Mouse (Mus musculus): ENCODE measurements around the gene Prrx2. TPM values are rescaled to one million over a fixed set of nuclear protein-coding genes. Genes with fewer than 3 reads are reported as not detected.
"Not testable (repeated sequence)": the region's sequence is repeated elsewhere in the genome, so short reads cannot be mapped to it uniquely, and the experiment has no call there.

Gene Prrx2
- total RNA-seq, 1 experiment from 2014 or later: not detected

GRCm38 (mm10) chr2:30893399-30893798 is 58.6 kb downstream of the Prrx2 start:
- no peak for ATAC-seq (replicated peaks in 1 of 2; ENCODE audit: insufficient read depth in 1 of 2, low FRiP score in 2 of 2, low TSS enrichment in 1 of 2, low read depth in 1 of 2, poor library complexity in 2 of 2, severe bottlenecking in 2 of 2)

- ATAC-seq (replicated peaks in 1 of 2; ENCODE audit: insufficient read depth in 1 of 2, low FRiP score in 2 of 2, low TSS enrichment in 1 of 2, low read depth in 1 of 2, poor library complexity in 2 of 2, severe bottlenecking in 2 of 2): no peak
Measured at GRCm38 (mm10) chr2:30893946-30894345, 59.2 kb downstream of the Prrx2 start.

- ATAC-seq (replicated peaks in 1 of 2; ENCODE audit: insufficient read depth in 1 of 2, low FRiP score in 2 of 2, low TSS enrichment in 1 of 2, low read depth in 1 of 2, poor library complexity in 2 of 2, severe bottlenecking in 2 of 2): peak; percentile 77 to 78
Measured at GRCm38 (mm10) chr2:30897291-30897690, 62.5 kb downstream of the Prrx2 start.

- ATAC-seq (replicated peaks in 1 of 2; ENCODE audit: insufficient read depth in 1 of 2, low FRiP score in 2 of 2, low TSS enrichment in 1 of 2, low read depth in 1 of 2, poor library complexity in 2 of 2, severe bottlenecking in 2 of 2): no peak
Measured at GRCm38 (mm10) chr2:30899397-30900069, 64.8 kb downstream of the Prrx2 start.

- ATAC-seq (replicated peaks in 1 of 2; ENCODE audit: insufficient read depth in 1 of 2, low FRiP score in 2 of 2, low TSS enrichment in 1 of 2, low read depth in 1 of 2, poor library complexity in 2 of 2, severe bottlenecking in 2 of 2): no peak
Measured at GRCm38 (mm10) chr2:30901646-30902160, 66.9 kb downstream of the Prrx2 start.

- ATAC-seq (replicated peaks in 1 of 2; ENCODE audit: insufficient read depth in 1 of 2, low FRiP score in 2 of 2, low TSS enrichment in 1 of 2, low read depth in 1 of 2, poor library complexity in 2 of 2, severe bottlenecking in 2 of 2): no peak
Measured at GRCm38 (mm10) chr2:30902256-30902655, 67.5 kb downstream of the Prrx2 start.

GRCm38 (mm10) chr2:30902726-30903722 is 68.3 kb downstream of the Prrx2 start:
- ATAC-seq (replicated peaks in 1 of 2; ENCODE audit: insufficient read depth in 1 of 2, low FRiP score in 2 of 2, low TSS enrichment in 1 of 2, low read depth in 1 of 2, poor library complexity in 2 of 2, severe bottlenecking in 2 of 2): 0 out of 4 replicates have a peak, but pooled peaks of 1 of the 2 experiments have one; percentile 12

- no peak for ATAC-seq (replicated peaks in 1 of 2; ENCODE audit: insufficient read depth in 1 of 2, low FRiP score in 2 of 2, low TSS enrichment in 1 of 2, low read depth in 1 of 2, poor library complexity in 2 of 2, severe bottlenecking in 2 of 2)
Measured at GRCm38 (mm10) chr2:30904231-30904630, 69.5 kb downstream of the Prrx2 start.

- no peak for ATAC-seq (replicated peaks in 1 of 2; ENCODE audit: insufficient read depth in 1 of 2, low FRiP score in 2 of 2, low TSS enrichment in 1 of 2, low read depth in 1 of 2, poor library complexity in 2 of 2, severe bottlenecking in 2 of 2)
Measured at GRCm38 (mm10) chr2:30904991-30905390, 70.2 kb downstream of the Prrx2 start.

GRCm38 (mm10) chr2:30905906-30906305 is 71.1 kb downstream of the Prrx2 start:
- no peak for ATAC-seq (replicated peaks in 1 of 2; ENCODE audit: insufficient read depth in 1 of 2, low FRiP score in 2 of 2, low TSS enrichment in 1 of 2, low read depth in 1 of 2, poor library complexity in 2 of 2, severe bottlenecking in 2 of 2)

- ATAC-seq (replicated peaks in 1 of 2; ENCODE audit: insufficient read depth in 1 of 2, low FRiP score in 2 of 2, low TSS enrichment in 1 of 2, low read depth in 1 of 2, poor library complexity in 2 of 2, severe bottlenecking in 2 of 2): no peak
Measured at GRCm38 (mm10) chr2:30906641-30907040, 71.9 kb downstream of the Prrx2 start.

GRCm38 (mm10) chr2:30912291-30912773 is 77.6 kb downstream of the Prrx2 start:
- ATAC-seq (replicated peaks in 1 of 2; ENCODE audit: insufficient read depth in 1 of 2, low FRiP score in 2 of 2, low TSS enrichment in 1 of 2, low read depth in 1 of 2, poor library complexity in 2 of 2, severe bottlenecking in 2 of 2): no peak

- ATAC-seq (replicated peaks in 1 of 2; ENCODE audit: insufficient read depth in 1 of 2, low FRiP score in 2 of 2, low TSS enrichment in 1 of 2, low read depth in 1 of 2, poor library complexity in 2 of 2, severe bottlenecking in 2 of 2): no peak
Measured at GRCm38 (mm10) chr2:30913022-30913421, 78.2 kb downstream of the Prrx2 start.

GRCm38 (mm10) chr2:30914836-30915235 is 80.1 kb downstream of the Prrx2 start:
- no peak for ATAC-seq (replicated peaks in 1 of 2; ENCODE audit: insufficient read depth in 1 of 2, low FRiP score in 2 of 2, low TSS enrichment in 1 of 2, low read depth in 1 of 2, poor library complexity in 2 of 2, severe bottlenecking in 2 of 2)

- ATAC-seq (replicated peaks in 1 of 2; ENCODE audit: insufficient read depth in 1 of 2, low FRiP score in 2 of 2, low TSS enrichment in 1 of 2, low read depth in 1 of 2, poor library complexity in 2 of 2, severe bottlenecking in 2 of 2): no peak
Measured at GRCm38 (mm10) chr2:30915376-30915775, 80.6 kb downstream of the Prrx2 start.

GRCm38 (mm10) chr2:30915933-30916332 is 81.2 kb downstream of the Prrx2 start:
- ATAC-seq (replicated peaks in 1 of 2; ENCODE audit: insufficient read depth in 1 of 2, low FRiP score in 2 of 2, low TSS enrichment in 1 of 2, low read depth in 1 of 2, poor library complexity in 2 of 2, severe bottlenecking in 2 of 2): not testable (repeated sequence)

GRCm38 (mm10) chr2:30917649-30918048 is 82.9 kb downstream of the Prrx2 start:
- no peak for ATAC-seq (replicated peaks in 1 of 2; ENCODE audit: insufficient read depth in 1 of 2, low FRiP score in 2 of 2, low TSS enrichment in 1 of 2, low read depth in 1 of 2, poor library complexity in 2 of 2, severe bottlenecking in 2 of 2)

- ATAC-seq (replicated peaks in 1 of 2; ENCODE audit: insufficient read depth in 1 of 2, low FRiP score in 2 of 2, low TSS enrichment in 1 of 2, low read depth in 1 of 2, poor library complexity in 2 of 2, severe bottlenecking in 2 of 2): no peak
Measured at GRCm38 (mm10) chr2:30918126-30918525, 83.4 kb downstream of the Prrx2 start.

Data from hematopoietic stem cell, adult 5-6 weeks (primary cell).